Comparison of ENCODE assay signal across 10 mouse cellular contexts in the genomic region with DNA sequence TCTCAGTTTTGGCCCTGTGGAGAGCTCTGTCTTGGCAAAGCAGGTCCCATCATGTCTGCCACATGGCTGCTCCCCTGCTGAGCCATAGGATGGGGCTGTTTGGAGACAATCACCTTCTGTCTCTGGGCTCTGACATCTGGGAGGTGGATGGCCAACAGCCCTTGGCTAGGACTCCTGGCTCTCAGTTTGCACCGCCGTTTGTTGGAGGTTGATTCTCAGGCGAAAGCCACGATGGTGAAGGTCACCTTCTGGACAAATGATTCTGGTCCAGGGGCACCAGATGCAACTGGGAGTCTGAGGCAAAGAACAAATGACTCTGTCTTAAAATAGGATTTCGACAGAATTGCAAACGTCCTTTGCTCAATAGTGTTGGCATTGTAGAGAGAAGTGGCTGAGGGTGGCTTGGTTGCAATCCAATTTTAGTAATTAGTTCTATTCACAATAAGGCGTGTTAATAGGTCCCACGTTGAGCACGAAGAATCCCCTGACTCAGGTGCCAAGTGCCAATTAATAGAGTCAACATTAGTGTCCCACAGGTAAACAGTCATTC. TPM values are rescaled to one million over a fixed set of nuclear protein-coding genes. Genes with fewer than 3 reads are reported as not detected.
A peak's percentile ranks its signal among the peaks of the same experiment; 100 is the strongest.
DNase-seq lines count a peak whose midpoint lies in the region; ATAC-seq and TF ChIP-seq lines count a peak whose summit lies in the region.
"Had no signal": no experiment of that assay in that cellular context is flagged by ENCODE, and none has a peak within 500 bp of the region (broad histone marks: within the 10 kb centered on the region; RNA-seq: fewer than 3 reads in every experiment).

No protein-coding gene starts in this region.

- peaks cover 12% of the 10 kb centered on the region; the same call in 1 of the 2 replicates for H3K4me1 ChIP-seq in forebrain, embryonic 12.5 days
- H3K4me1 ChIP-seq in forebrain, embryonic 10.5 days, result peaks cover 13% of the 10 kb centered on the region; the same call in 1 of the 2 replicates
- H3K4me1 ChIP-seq in midbrain, postnatal 0 days (ENCODE audit: insufficient read depth, low read length), result no peaks in the 10 kb centered on the region
- no peaks in the 10 kb centered on the region for H3K4me1 ChIP-seq in midbrain, embryonic 15.5 days
- no peaks in the 10 kb centered on the region for H3K4me1 ChIP-seq in forebrain, postnatal 0 days (ENCODE audit: insufficient read depth)

- DNase-seq in forebrain, embryonic 10.5 days (ENCODE audit: extremely low spot score, low spot score), result no peak
- DNase-seq in midbrain, postnatal 0 days (ENCODE audit: low spot score), result peak; percentile 82
- peak; percentile 67 for DNase-seq in forebrain, postnatal 0 days
- no peak for DNase-seq in urinary bladder, postnatal 4 days (ENCODE audit: low spot score in 2 of 2)
- DNase-seq in yolk sac, embryonic 10.5 days (ENCODE audit: low spot score), result no peak
- DNase-seq: kidney, postnatal 25 days; lung, embryonic 14.5 days had no signal

- H3K27ac ChIP-seq in forebrain, embryonic 12.5 days, result 0 out of 2 replicates have a peak overlapping the region, but pooled peaks have one; percentile 4
- H3K27ac ChIP-seq in forebrain, embryonic 10.5 days, result no peak overlapping the region
- no peak overlapping the region for H3K27ac ChIP-seq in midbrain, postnatal 0 days (ENCODE audit: low read depth, low read length)
- no peak overlapping the region for H3K27ac ChIP-seq in midbrain, embryonic 15.5 days
- H3K27ac ChIP-seq in forebrain, postnatal 0 days (ENCODE audit: low read depth, low read length), result no peak overlapping the region

- H3K27me3 ChIP-seq in forebrain, embryonic 12.5 days, result 0 out of 2 replicates have a peak, but pooled peaks cover 5% of the 10 kb centered on the region
- H3K27me3 ChIP-seq in forebrain, embryonic 10.5 days (ENCODE audit: poor library complexity, severe bottlenecking), result no peaks in the 10 kb centered on the region
- no peaks in the 10 kb centered on the region for H3K27me3 ChIP-seq in midbrain, postnatal 0 days (ENCODE audit: insufficient read depth, low read length)
- no peaks in the 10 kb centered on the region for H3K27me3 ChIP-seq in midbrain, embryonic 15.5 days (replicated peaks)
- H3K27me3 ChIP-seq in forebrain, postnatal 0 days (ENCODE audit: insufficient read depth, low read length), result no peaks in the 10 kb centered on the region

- no peak for ATAC-seq in forebrain, embryonic 12.5 days (ENCODE audit: low FRiP score)
- ATAC-seq in midbrain, postnatal 0 days (ENCODE audit: low FRiP score), result peak; percentile 75; the same call in 1 of the 2 replicates
- no peak for ATAC-seq in midbrain, embryonic 15.5 days (replicated peaks)
- peak; percentile 84 for ATAC-seq in forebrain, postnatal 0 days
- ATAC-seq in megakaryocyte progenitor cell, adult 5-6 weeks (replicated peaks; ENCODE audit: poor library complexity), result peak; percentile 33

- H3K4me2 ChIP-seq in forebrain, embryonic 12.5 days, result no peak overlapping the region
- no peak overlapping the region for H3K4me2 ChIP-seq in midbrain, postnatal 0 days (ENCODE audit: low read depth, low read length, poor library complexity, severe bottlenecking)
- no peak overlapping the region for H3K4me2 ChIP-seq in midbrain, embryonic 15.5 days
- H3K4me2 ChIP-seq in forebrain, postnatal 0 days (ENCODE audit: low read depth), result no peak overlapping the region
- H3K4me2 ChIP-seq: lung, embryonic 14.5 days had no signal

- no peaks in the 10 kb centered on the region for H3K36me3 ChIP-seq in forebrain, embryonic 12.5 days (replicated peaks)
- no peaks in the 10 kb centered on the region for H3K36me3 ChIP-seq in forebrain, embryonic 10.5 days (replicated peaks)
- H3K36me3 ChIP-seq in midbrain, postnatal 0 days (ENCODE audit: insufficient read depth, low read length), result no peaks in the 10 kb centered on the region
- no peaks in the 10 kb centered on the region for H3K36me3 ChIP-seq in midbrain, embryonic 15.5 days (replicated peaks)
- H3K36me3 ChIP-seq in forebrain, postnatal 0 days (ENCODE audit: insufficient read depth), result no peaks in the 10 kb centered on the region

- 71% methylated on average over 9 of the region's 9 CpGs for WGBS in forebrain, embryonic 12.5 days
- 87% methylated on average over 9 of the region's 9 CpGs for WGBS in forebrain, embryonic 10.5 days
- WGBS in midbrain, postnatal 0 days, result 67% methylated on average over 9 of the region's 9 CpGs
- WGBS in midbrain, embryonic 15.5 days, result 77% methylated on average over 9 of the region's 9 CpGs
- 28% methylated on average over 9 of the region's 9 CpGs for WGBS in forebrain, postnatal 0 days

- no peak for TF ChIP-seq CTCF in midbrain, postnatal 0 days (IDR thresholded peaks at IDR 0.05)
- no peak for TF ChIP-seq CTCF in forebrain, postnatal 0 days (IDR thresholded peaks at IDR 0.05; ENCODE audit: low read depth)

- H3K9me3 ChIP-seq in forebrain, embryonic 12.5 days, result no peaks in the 10 kb centered on the region
- H3K9me3 ChIP-seq in forebrain, embryonic 10.5 days, result no peaks in the 10 kb centered on the region
- H3K9me3 ChIP-seq in midbrain, postnatal 0 days (ENCODE audit: low read length), result no peaks in the 10 kb centered on the region
- H3K9me3 ChIP-seq in midbrain, embryonic 15.5 days, result no peaks in the 10 kb centered on the region
- H3K9me3 ChIP-seq in forebrain, postnatal 0 days (ENCODE audit: low read length), result no peaks in the 10 kb centered on the region

- H3K4me3 ChIP-seq in forebrain, embryonic 12.5 days (replicated peaks), result no peak overlapping the region
- no peak overlapping the region for H3K4me3 ChIP-seq in forebrain, embryonic 10.5 days
- no peak overlapping the region for H3K4me3 ChIP-seq in midbrain, postnatal 0 days (ENCODE audit: low read depth, low read length)
- no peak overlapping the region for H3K4me3 ChIP-seq in midbrain, embryonic 15.5 days
- H3K4me3 ChIP-seq in forebrain, postnatal 0 days (ENCODE audit: low read depth, low read length), result no peak overlapping the region

- no peak overlapping the region for H3K9ac ChIP-seq in forebrain, embryonic 12.5 days
- H3K9ac ChIP-seq in midbrain, postnatal 0 days (replicated peaks; ENCODE audit: low read length, poor library complexity, severe bottlenecking), result no peak overlapping the region
- no peak overlapping the region for H3K9ac ChIP-seq in midbrain, embryonic 15.5 days
- no peak overlapping the region for H3K9ac ChIP-seq in forebrain, postnatal 0 days
- H3K9ac ChIP-seq: lung, embryonic 14.5 days had no signal

RNA-seq across cellular contexts. Expression of gene Cxcr4, which starts 30.7 kb away (rescaled TPM):
- 9.5 and 10.1 TPM in 2 replicates for polyA plus RNA-seq in forebrain, embryonic 12.5 days (2016; fragmentation: Nextera tagmentation; extraction: Ambion mirVana)
- 6.6 and 7.9 TPM in 2 replicates for polyA plus RNA-seq in forebrain, embryonic 10.5 days (2016; fragmentation: Nextera tagmentation; extraction: Ambion mirVana)
- total RNA-seq in midbrain, postnatal 0 days (2014; rRNA removed), result 19.3 and 28.5 TPM in 2 replicates
- 1.5 and 1.7 TPM in 2 replicates for polyA plus RNA-seq in midbrain, postnatal 0 days (2015; fragmentation: Nextera tagmentation; extraction: Ambion mirVana)
- 7.0 and 7.1 TPM in 2 replicates for polyA plus RNA-seq in midbrain, embryonic 15.5 days (2015; fragmentation: Nextera tagmentation; extraction: Ambion mirVana)
- 41.3 and 44.9 TPM in 2 replicates for total RNA-seq in forebrain, postnatal 0 days (2014; rRNA removed)
- 4.9 and 5.8 TPM in 2 replicates for polyA plus RNA-seq in forebrain, postnatal 0 days (2015; fragmentation: Nextera tagmentation; extraction: Ambion mirVana)
- 268 and 279 TPM in 2 replicates for total RNA-seq in megakaryocyte progenitor cell, adult 5-6 weeks (2015)
- total RNA-seq in megakaryocyte progenitor cell, adult 5-6 weeks (2017), result 187 and 192 TPM in 2 replicates

Comparison
In these comparisons a context has a peak if more than half of its experiments do, and no peak if none do; other contexts are left out.
1. ATAC-seq: peak in midbrain, postnatal 0 days (single experiment), forebrain, postnatal 0 days (single experiment) and megakaryocyte progenitor cell, adult 5-6 weeks (single experiment); none in forebrain, embryonic 12.5 days (single experiment) and midbrain, embryonic 15.5 days (single experiment).
2. DNase-seq: peak in midbrain, postnatal 0 days (single experiment) and forebrain, postnatal 0 days (single experiment); none in forebrain, embryonic 10.5 days (single experiment), urinary bladder, postnatal 4 days (0 of 2) and yolk sac, embryonic 10.5 days (single experiment).